Mouse (Mus musculus) testis, postnatal 14 days (tissue): Measurements from ENCODE around the gene Zfp367.

Experiments
- DNase-seq: peaks from one replicate; pipeline ENCODE4 v3.0.0; 2021; ENCODE audit warnings: low spot score

The Zfp367 gene

GRCm38 (mm10) chr13:64153083-64153682 lies at the start of gene Zfp367:
Gene Zfp367, minus strand, starts transcription at chr13:64153202.
- DNase-seq, result peak; percentile 99

GRCm38 (mm10) chr13:64200911-64201310 lies 47.9 kb upstream of the Zfp367 start:
- no peak for DNase-seq

- peak; percentile 40 for DNase-seq
Observed at GRCm38 (mm10) chr13:64198310-64198709, 45.3 kb upstream of the Zfp367 start.

GRCm38 (mm10) chr13:64197899-64198298 lies 44.9 kb upstream of the Zfp367 start:
- no peak for DNase-seq

- DNase-seq, result no peak
Observed at GRCm38 (mm10) chr13:64187065-64187464, 34.1 kb upstream of the Zfp367 start.

GRCm38 (mm10) chr13:64186516-64186915 lies 33.5 kb upstream of the Zfp367 start:
- no peak for DNase-seq

- DNase-seq, result no peak
Observed at GRCm38 (mm10) chr13:64185586-64185985, 32.6 kb upstream of the Zfp367 start.

- no peak for DNase-seq
Observed at GRCm38 (mm10) chr13:64185176-64185575, 32.2 kb upstream of the Zfp367 start.

- DNase-seq, result no peak
Observed at GRCm38 (mm10) chr13:64184361-64184760, 31.4 kb upstream of the Zfp367 start.

- no peak for DNase-seq
Observed at GRCm38 (mm10) chr13:64183583-64183982, 30.6 kb upstream of the Zfp367 start.

GRCm38 (mm10) chr13:64182091-64182490 lies 29.1 kb upstream of the Zfp367 start:
- no peak for DNase-seq

GRCm38 (mm10) chr13:64180888-64181287 lies 27.9 kb upstream of the Zfp367 start:
- peak; percentile 38 for DNase-seq

- no peak for DNase-seq
Observed at GRCm38 (mm10) chr13:64180300-64180699, 27.3 kb upstream of the Zfp367 start.

GRCm38 (mm10) chr13:64178746-64179652 lies 26.0 kb upstream of the Zfp367 start:
- no peak for DNase-seq

- no peak for DNase-seq
Observed at GRCm38 (mm10) chr13:64178000-64178399, 25.0 kb upstream of the Zfp367 start.

- DNase-seq, result no peak
Observed at GRCm38 (mm10) chr13:64169746-64170145, 16.7 kb upstream of the Zfp367 start.

GRCm38 (mm10) chr13:64163147-64163715 lies 10.2 kb upstream of the Zfp367 start:
- no peak for DNase-seq

GRCm38 (mm10) chr13:64162626-64163025 lies 9.6 kb upstream of the Zfp367 start:
- no peak for DNase-seq

- DNase-seq, result peak; percentile 48
Observed at GRCm38 (mm10) chr13:64161916-64162611, 9.1 kb upstream of the Zfp367 start.

GRCm38 (mm10) chr13:64161548-64161915 lies 8.5 kb upstream of the Zfp367 start, which contains the start of gene Habp4:
Gene Habp4, plus strand, starts transcription at chr13:64161824.
- DNase-seq, result peak; percentile 98

- DNase-seq, result no peak
Observed at GRCm38 (mm10) chr13:64156966-64157365, 4.0 kb upstream of the Zfp367 start.

GRCm38 (mm10) chr13:64155171-64155571 lies 2.2 kb upstream of the Zfp367 start:
- DNase-seq, result no peak
